13 mouse cellular contexts compared by ENCODE assay signal in genomic region chr8:79501238-79501637, GRCm38 (mm10).
DNase-seq lines count a peak whose midpoint lies in the region; ATAC-seq and TF ChIP-seq lines count a peak whose summit lies in the region.
"Had no signal": no experiment of that assay in that cellular context is flagged by ENCODE, and none has a peak within 500 bp of the region (broad histone marks: within the 10 kb centered on the region; RNA-seq: fewer than 3 reads in every experiment).

No protein-coding gene starts in this region.

- H3K36me3 ChIP-seq in heart, embryonic 10.5 days, result no peaks in the 10 kb centered on the region
- no peaks in the 10 kb centered on the region for H3K36me3 ChIP-seq in lung, postnatal 0 days (ENCODE audit: insufficient read depth, low read length)
- no peaks in the 10 kb centered on the region for H3K36me3 ChIP-seq in hindbrain, embryonic 11.5 days (ENCODE audit: control insufficient read depth, insufficient read depth, low read length)
- H3K36me3 ChIP-seq: limb, embryonic 15.5 days; midbrain, embryonic 10.5 days had no signal

- DNase-seq in heart, adult 11 months, result peak; percentile 98
- no peak for DNase-seq in heart, embryonic 10.5 days (ENCODE audit: low spot score)
- peak; percentile 1 to 18 for DNase-seq in adrenal gland, postnatal 36 days
- DNase-seq in heart, postnatal 25 days (ENCODE audit: low spot score), result peak; percentile 19
- DNase-seq in lung, postnatal 0 days (ENCODE audit: low spot score), result peak; percentile 45
- DNase-seq in frontal cortex, postnatal 25 days (ENCODE audit: low spot score in 2 of 2), result no peak
- no peak for DNase-seq in hindbrain, embryonic 11.5 days (ENCODE audit: low spot score)
- DNase-seq in ovary, postnatal 36 days (ENCODE audit: low spot score), result no peak
- DNase-seq: embryo, embryonic 11 days; right cerebral cortex, postnatal 4 days had no signal

- H3K27me3 ChIP-seq in heart, embryonic 10.5 days (ENCODE audit: insufficient read depth, poor library complexity, severe bottlenecking), result no peaks in the 10 kb centered on the region
- H3K27me3 ChIP-seq in lung, postnatal 0 days (replicated peaks; ENCODE audit: insufficient read depth, low read length), result no peaks in the 10 kb centered on the region
- no peaks in the 10 kb centered on the region for H3K27me3 ChIP-seq in hindbrain, embryonic 11.5 days (ENCODE audit: control insufficient read depth, insufficient read depth, low read length)
- H3K27me3 ChIP-seq: limb, embryonic 15.5 days had no signal

- H3K4me1 ChIP-seq in heart, embryonic 10.5 days, result peaks cover 9% of the 10 kb centered on the region
- peaks cover 2% of the 10 kb centered on the region; the same call in 1 of the 2 replicates for H3K4me1 ChIP-seq in lung, postnatal 0 days (ENCODE audit: insufficient read depth, low read depth, low read length)
- no peaks in the 10 kb centered on the region for H3K4me1 ChIP-seq in hindbrain, embryonic 11.5 days (replicated peaks; ENCODE audit: control insufficient read depth, insufficient read depth, low read length)

- no peak overlapping the region for H3K4me2 ChIP-seq in lung, postnatal 0 days (replicated peaks; ENCODE audit: low read depth, low read length)
- H3K4me2 ChIP-seq in hindbrain, embryonic 11.5 days (replicated peaks; ENCODE audit: low read depth, low read length), result no peak overlapping the region
- H3K4me2 ChIP-seq: limb, embryonic 15.5 days had no signal

- WGBS in heart, embryonic 10.5 days, result 79% methylated on average over 11 of the region's 11 CpGs
- 61% methylated on average over 11 of the region's 11 CpGs for WGBS in lung, postnatal 0 days
- WGBS in hindbrain, embryonic 11.5 days, result 87% methylated on average over 11 of the region's 11 CpGs

- peak; percentile 64; the same call in 1 of the 2 replicates for TF ChIP-seq EP300 in lung, postnatal 0 days (IDR thresholded peaks at IDR 0.05)

- H3K9me3 ChIP-seq in heart, embryonic 10.5 days, result no peaks in the 10 kb centered on the region
- no peaks in the 10 kb centered on the region for H3K9me3 ChIP-seq in lung, postnatal 0 days (ENCODE audit: low read length)
- H3K9me3 ChIP-seq in hindbrain, embryonic 11.5 days (ENCODE audit: control insufficient read depth, low read length), result no peaks in the 10 kb centered on the region
- H3K9me3 ChIP-seq: limb, embryonic 15.5 days; midbrain, embryonic 10.5 days had no signal

- intact Hi-C loops in heart, postnatal 25 days (cut with DNase I), result no loop called here

- no peak overlapping the region for H3K9ac ChIP-seq in lung, postnatal 0 days (replicated peaks; ENCODE audit: low read depth)
- H3K9ac ChIP-seq in hindbrain, embryonic 11.5 days (ENCODE audit: low read depth, low read length), result no peak overlapping the region
- H3K9ac ChIP-seq: limb, embryonic 15.5 days had no signal

- H3K4me3 ChIP-seq in heart, embryonic 10.5 days, result no peak overlapping the region
- H3K4me3 ChIP-seq in lung, postnatal 0 days (ENCODE audit: low read depth, low read length), result no peak overlapping the region
- no peak overlapping the region for H3K4me3 ChIP-seq in hindbrain, embryonic 11.5 days (ENCODE audit: low read depth, low read length)
- H3K4me3 ChIP-seq: limb, embryonic 15.5 days; midbrain, embryonic 10.5 days had no signal

- H3K27ac ChIP-seq in heart, embryonic 10.5 days, result no peak overlapping the region
- no peak overlapping the region for H3K27ac ChIP-seq in lung, postnatal 0 days (ENCODE audit: low read length)
- H3K27ac ChIP-seq in hindbrain, embryonic 11.5 days (ENCODE audit: low read depth, low read length), result no peak overlapping the region
- H3K27ac ChIP-seq: limb, embryonic 15.5 days; midbrain, embryonic 10.5 days had no signal

- peak; percentile 29 for TF ChIP-seq CTCF in lung, postnatal 0 days (IDR thresholded peaks at IDR 0.05)

- ATAC-seq in lung, postnatal 0 days, result peak; percentile 58
- no peak for ATAC-seq in hindbrain, embryonic 11.5 days (ENCODE audit: low FRiP score)
- ATAC-seq: CD4-positive, CD25-positive, alpha-beta regulatory T cell, adult 4 months had no signal

Comparison
In these comparisons a context has a peak if more than half of its experiments do, and no peak if none do; other contexts are left out.
1. DNase-seq: peak in heart, adult 11 months (single experiment), adrenal gland, postnatal 36 days (2 of 2), heart, postnatal 25 days (single experiment) and lung, postnatal 0 days (single experiment); none in heart, embryonic 10.5 days (single experiment), frontal cortex, postnatal 25 days (0 of 2), hindbrain, embryonic 11.5 days (single experiment) and ovary, postnatal 36 days (single experiment).